Mouse (Mus musculus): ENCODE measurements around the gene Nelfe.
"Not testable (repeated sequence)": the region's sequence is repeated elsewhere in the genome, so short reads cannot be mapped to it uniquely, and the experiment has no call there.

Nelfe gene

GRCm38 (mm10) chr17:34849722-34850516, at the start of gene Nelfe, which contains the start of gene Skiv2l:
Gene Nelfe (plus strand): TSS chr17:34850391.
Gene Skiv2l (minus strand): TSS chr17:34850210.
- peak; percentile 96 to 97 for DNase-seq (ENCODE audit: low spot score in 2 of 2)

GRCm38 (mm10) chr17:34800781-34801305, 49.3 kb upstream of the Nelfe start:
- not testable (repeated sequence) for DNase-seq (ENCODE audit: low spot score in 2 of 2)

- not testable (repeated sequence) for DNase-seq (ENCODE audit: low spot score in 2 of 2)
These were observed 47.4 kb upstream of the Nelfe start for GRCm38 (mm10) chr17:34802756-34803155.

- not testable (repeated sequence) for DNase-seq (ENCODE audit: low spot score in 2 of 2)
These were observed 46.8 kb upstream of the Nelfe start for GRCm38 (mm10) chr17:34803367-34803766.

- DNase-seq (ENCODE audit: low spot score in 2 of 2), result not testable (repeated sequence)
These were observed 45.9 kb upstream of the Nelfe start, which contains the start of gene Cyp21a1 for GRCm38 (mm10) chr17:34804301-34804700. Gene Cyp21a1 (minus strand): TSS chr17:34804561.

- DNase-seq (ENCODE audit: low spot score in 2 of 2), result no peak
These were observed 45.2 kb upstream of the Nelfe start for GRCm38 (mm10) chr17:34804871-34805562.

GRCm38 (mm10) chr17:34807176-34807575, 43.0 kb upstream of the Nelfe start:
- no peak for DNase-seq (ENCODE audit: low spot score in 2 of 2)

- DNase-seq (ENCODE audit: low spot score in 2 of 2), result no peak
These were observed 41.5 kb upstream of the Nelfe start for GRCm38 (mm10) chr17:34808599-34809205.

GRCm38 (mm10) chr17:34810411-34810810, 39.8 kb upstream of the Nelfe start:
- DNase-seq (ENCODE audit: low spot score in 2 of 2), result not testable (repeated sequence)

GRCm38 (mm10) chr17:34810811-34811210, 39.4 kb upstream of the Nelfe start:
- not testable (repeated sequence) for DNase-seq (ENCODE audit: low spot score in 2 of 2)

- no peak for DNase-seq (ENCODE audit: low spot score in 2 of 2)
These were observed 38.9 kb upstream of the Nelfe start for GRCm38 (mm10) chr17:34811275-34811674.

- DNase-seq (ENCODE audit: low spot score in 2 of 2), result not testable (repeated sequence)
These were observed 36.4 kb upstream of the Nelfe start for GRCm38 (mm10) chr17:34813747-34814146.

- no peak for DNase-seq (ENCODE audit: low spot score in 2 of 2)
These were observed 35.3 kb upstream of the Nelfe start for GRCm38 (mm10) chr17:34814818-34815370.

GRCm38 (mm10) chr17:34830776-34831175, 19.4 kb upstream of the Nelfe start:
- not testable (repeated sequence) for DNase-seq (ENCODE audit: low spot score in 2 of 2)

GRCm38 (mm10) chr17:34836155-34836855, 13.9 kb upstream of the Nelfe start:
- no peak for DNase-seq (ENCODE audit: low spot score in 2 of 2)

GRCm38 (mm10) chr17:34836856-34837221, 13.4 kb upstream of the Nelfe start, which contains the start of the genes Stk19 and Dxo:
Gene Stk19 (minus strand): TSS chr17:34836945.
Gene Dxo (plus strand): TSS chr17:34837019.
- peak; percentile 96 for DNase-seq (ENCODE audit: low spot score in 2 of 2)

GRCm38 (mm10) chr17:34837464-34838324, 12.5 kb upstream of the Nelfe start:
- no peak for DNase-seq (ENCODE audit: low spot score in 2 of 2)

GRCm38 (mm10) chr17:34838785-34839184, 11.4 kb upstream of the Nelfe start:
- DNase-seq (ENCODE audit: low spot score in 2 of 2), result no peak

- DNase-seq (ENCODE audit: low spot score in 2 of 2), result no peak
These were observed 9.4 kb upstream of the Nelfe start for GRCm38 (mm10) chr17:34840736-34841307.

GRCm38 (mm10) chr17:34844884-34845283, 5.3 kb upstream of the Nelfe start:
- no peak for DNase-seq (ENCODE audit: low spot score in 2 of 2)
